Mouse (Mus musculus): ENCODE results near the gene Hpse. TPM values are rescaled to one million over a fixed set of nuclear protein-coding genes. Genes with fewer than 3 reads are reported as not detected.

Hpse gene
- 0.66 TPM for polyA plus RNA-seq (2012; fragmentation: generic; extraction: Trizol)

GRCm38 (mm10) chr5:100719235-100720088 lies at the start of gene Hpse:
TSS of gene Hpse (minus strand) at chr5:100719716.
- Histone ChIP-seq H3K36me3 (ENCODE audit: control insufficient read depth, insufficient read depth) (no peaks in the 10 kb centered on the region), H3K4me3 (peak within 1 kb of the TSS; percentile 9), H3ac (ENCODE audit: control insufficient read depth, insufficient read length) (no peak within 1 kb of the TSS), H3K79me2 (ENCODE audit: control insufficient read depth, insufficient read depth) (no peaks in the 10 kb centered on the region), H3K27me3 (ENCODE audit: control insufficient read depth, insufficient read depth, insufficient read length) (peaks cover 12% of the 10 kb centered on the region), H3K4me2 (ENCODE audit: low read depth) (peak within 1 kb of the TSS; percentile 61)
- TF ChIP-seq USF1 (IDR thresholded peaks at IDR 0.05; ENCODE audit: low read depth) (no peak), E2F4 (IDR thresholded peaks at IDR 0.05; ENCODE audit: insufficient read depth) (no peak), SRF (IDR thresholded peaks at IDR 0.05; ENCODE audit: control insufficient read depth, insufficient read length, low read depth) (no peak), MYOG (IDR thresholded peaks at IDR 0.05; ENCODE audit: control insufficient read depth in 1 of 3, insufficient read depth in 1 of 3, insufficient read length in 2 of 3, low read depth in 2 of 3) (no peak), TCF12 (IDR thresholded peaks at IDR 0.05; ENCODE audit: insufficient read depth, poor library complexity, severe bottlenecking) (no peak), POLR2AphosphoS2 (IDR thresholded peaks at IDR 0.05; ENCODE audit: insufficient read length, low read depth) (no peak), TCF3 (IDR thresholded peaks at IDR 0.05; ENCODE audit: insufficient read length, low read depth) (no peak), MYOD1 (IDR thresholded peaks at IDR 0.05; ENCODE audit: control insufficient read depth in 1 of 3, insufficient read length in 2 of 3, low read depth in 2 of 3) (no peak), POLR2A (IDR thresholded peaks at IDR 0.05; ENCODE audit: insufficient read length, low read depth) (no peak), CEBPB (IDR thresholded peaks at IDR 0.05; ENCODE audit: insufficient read depth, poor library complexity, severe bottlenecking) (no peak), MAX (IDR thresholded peaks at IDR 0.05; ENCODE audit: low read depth) (no peak), REST (IDR thresholded peaks at IDR 0.05; ENCODE audit: insufficient read depth, insufficient read length) (no peak)

GRCm38 (mm10) chr5:100766026-100766425 lies 46.5 kb upstream of the Hpse start:
- peaks cover 13% of the 10 kb centered on the region for H3K36me3 ChIP-seq (ENCODE audit: control insufficient read depth, insufficient read depth)

GRCm38 (mm10) chr5:100761736-100762135 lies 42.2 kb upstream of the Hpse start:
- H3ac ChIP-seq (ENCODE audit: control insufficient read depth, insufficient read length) = no peak overlapping the region
- H3K4me3 ChIP-seq = no peak overlapping the region
- no peaks in the 10 kb centered on the region for H3K36me3 ChIP-seq (ENCODE audit: control insufficient read depth, insufficient read depth)
- H3K27me3 ChIP-seq (ENCODE audit: control insufficient read depth, insufficient read depth, insufficient read length) = no peaks in the 10 kb centered on the region
- no peaks in the 10 kb centered on the region for H3K79me2 ChIP-seq (ENCODE audit: control insufficient read depth, insufficient read depth)
- TF ChIP-seq REST (IDR thresholded peaks at IDR 0.05; ENCODE audit: insufficient read depth, insufficient read length) (no peak), TCF12 (IDR thresholded peaks at IDR 0.05; ENCODE audit: insufficient read depth, poor library complexity, severe bottlenecking) (no peak), USF1 (IDR thresholded peaks at IDR 0.05; ENCODE audit: low read depth) (no peak), MAX (IDR thresholded peaks at IDR 0.05; ENCODE audit: low read depth) (no peak), E2F4 (IDR thresholded peaks at IDR 0.05; ENCODE audit: insufficient read depth) (no peak), SRF (IDR thresholded peaks at IDR 0.05; ENCODE audit: control insufficient read depth, insufficient read length, low read depth) (no peak), CEBPB (IDR thresholded peaks at IDR 0.05; ENCODE audit: insufficient read depth, poor library complexity, severe bottlenecking) (no peak), POLR2AphosphoS2 (IDR thresholded peaks at IDR 0.05; ENCODE audit: insufficient read length, low read depth) (no peak), TCF3 (IDR thresholded peaks at IDR 0.05; ENCODE audit: insufficient read length, low read depth) (no peak), MYOD1 (IDR thresholded peaks at IDR 0.05; ENCODE audit: control insufficient read depth in 1 of 3, insufficient read length in 2 of 3, low read depth in 2 of 3) (no peak), POLR2A (IDR thresholded peaks at IDR 0.05; ENCODE audit: insufficient read length, low read depth) (no peak), MYOG (IDR thresholded peaks at IDR 0.05; ENCODE audit: control insufficient read depth in 1 of 3, insufficient read depth in 1 of 3, insufficient read length in 2 of 3, low read depth in 2 of 3) (no peak)
- H3K4me2 ChIP-seq (ENCODE audit: low read depth) = no peak overlapping the region

More at GRCm38 (mm10) chr5:100766026-100766425, 46.5 kb upstream of the Hpse start:
- H3K4me3 ChIP-seq = no peak overlapping the region
- H3K79me2 ChIP-seq (ENCODE audit: control insufficient read depth, insufficient read depth) = no peaks in the 10 kb centered on the region
- no peak for TF ChIP-seq POLR2AphosphoS2 (IDR thresholded peaks at IDR 0.05; ENCODE audit: insufficient read length, low read depth)
- no peak for TF ChIP-seq TCF12 (IDR thresholded peaks at IDR 0.05; ENCODE audit: insufficient read depth, poor library complexity, severe bottlenecking)
- TF ChIP-seq TCF3 (IDR thresholded peaks at IDR 0.05; ENCODE audit: insufficient read length, low read depth) = no peak
- TF ChIP-seq POLR2A (IDR thresholded peaks at IDR 0.05; ENCODE audit: insufficient read length, low read depth) = no peak
- no peak for TF ChIP-seq MYOG (IDR thresholded peaks at IDR 0.05; ENCODE audit: control insufficient read depth in 1 of 3, insufficient read depth in 1 of 3, insufficient read length in 2 of 3, low read depth in 2 of 3)
- TF ChIP-seq REST (IDR thresholded peaks at IDR 0.05; ENCODE audit: insufficient read depth, insufficient read length) = no peak
- TF ChIP-seq CEBPB (IDR thresholded peaks at IDR 0.05; ENCODE audit: insufficient read depth, poor library complexity, severe bottlenecking) = no peak
- no peak for TF ChIP-seq MYOD1 (IDR thresholded peaks at IDR 0.05; ENCODE audit: control insufficient read depth in 1 of 3, insufficient read length in 2 of 3, low read depth in 2 of 3)
- TF ChIP-seq E2F4 (IDR thresholded peaks at IDR 0.05; ENCODE audit: insufficient read depth) = no peak
- no peak overlapping the region for H3ac ChIP-seq (ENCODE audit: control insufficient read depth, insufficient read length)
- no peaks in the 10 kb centered on the region for H3K27me3 ChIP-seq (ENCODE audit: control insufficient read depth, insufficient read depth, insufficient read length)
- H3K4me2 ChIP-seq (ENCODE audit: low read depth) = no peak overlapping the region

- TF ChIP-seq MAX (IDR thresholded peaks at IDR 0.05; ENCODE audit: low read depth) (no peak), E2F4 (IDR thresholded peaks at IDR 0.05; ENCODE audit: insufficient read depth) (no peak), TCF3 (IDR thresholded peaks at IDR 0.05; ENCODE audit: insufficient read length, low read depth) (no peak), POLR2A (IDR thresholded peaks at IDR 0.05; ENCODE audit: insufficient read length, low read depth) (no peak), CEBPB (IDR thresholded peaks at IDR 0.05; ENCODE audit: insufficient read depth, poor library complexity, severe bottlenecking) (no peak), MYOG (IDR thresholded peaks at IDR 0.05; ENCODE audit: control insufficient read depth in 1 of 3, insufficient read depth in 1 of 3, insufficient read length in 2 of 3, low read depth in 2 of 3) (no peak), SRF (IDR thresholded peaks at IDR 0.05; ENCODE audit: control insufficient read depth, insufficient read length, low read depth) (no peak), MYOD1 (IDR thresholded peaks at IDR 0.05; ENCODE audit: control insufficient read depth in 1 of 3, insufficient read length in 2 of 3, low read depth in 2 of 3) (no peak), REST (IDR thresholded peaks at IDR 0.05; ENCODE audit: insufficient read depth, insufficient read length) (no peak), POLR2AphosphoS2 (IDR thresholded peaks at IDR 0.05; ENCODE audit: insufficient read length, low read depth) (no peak), USF1 (IDR thresholded peaks at IDR 0.05; ENCODE audit: low read depth) (no peak), TCF12 (IDR thresholded peaks at IDR 0.05; ENCODE audit: insufficient read depth, poor library complexity, severe bottlenecking) (no peak)
- Histone ChIP-seq H3K79me2 (ENCODE audit: control insufficient read depth, insufficient read depth) (no peaks in the 10 kb centered on the region), H3K4me2 (ENCODE audit: low read depth) (no peak overlapping the region), H3K27me3 (ENCODE audit: control insufficient read depth, insufficient read depth, insufficient read length) (no peaks in the 10 kb centered on the region), H3ac (ENCODE audit: control insufficient read depth, insufficient read length) (no peak overlapping the region), H3K4me3 (no peak overlapping the region), H3K36me3 (ENCODE audit: control insufficient read depth, insufficient read depth) (no peaks in the 10 kb centered on the region)
Observed at GRCm38 (mm10) chr5:100760049-100760663, 40.6 kb upstream of the Hpse start.
